Mouse (Mus musculus) CD4-positive, CD25-positive, alpha-beta regulatory T cell, adult 9 weeks (primary cell): Measurements from ENCODE around the gene Asah2. TPM values are rescaled to one million over a fixed set of nuclear protein-coding genes. Genes with fewer than 3 reads are reported as not detected.

ENCODE experiments used
- polyA plus RNA-seq: library from polyadenylated mRNA; unstranded; fragments of 100-300 nt; shearing (Covaris generic); gene quantifications from one replicate; pipeline ENCODE4 v1.2.1, GENCODE M21; 2017

Asah2 gene
- polyA plus RNA-seq: 0.63 TPM

GRCm38 (mm10) chr19:32107771-32108306, at the start of gene Asah2:
TSS of gene Asah2 (minus strand) at chr19:32108211.

Other genes starting within 250 kb of the Asah2 start
- 0.31 TPM for gene A1cf, start 239.4 kb downstream of the Asah2 start, polyA plus RNA-seq